Mouse (Mus musculus) G1E (cell line): Measurements from ENCODE around the gene Gm10718. TPM values are rescaled to one million over a fixed set of nuclear protein-coding genes. Genes with fewer than 3 reads are reported as not detected.
"Not testable (repeated sequence)": the region's sequence is repeated elsewhere in the genome, so short reads cannot be mapped to it uniquely, and the experiment has no call there.

Experiments used
- ATAC-seq: 2 replicates; pipeline ENCODE4 v1.8.0; 2016; ENCODE audit warnings: mild to moderate bottlenecking; ENCODE audit not compliant: insufficient number of reproducible peaks, poor library complexity, low FRiP score, severe bottlenecking; ENCODE audit errors: extremely low read depth
- DNase-seq: peaks from one replicate; pipeline ENCODE4 v3.0.0; 2012; ENCODE audit warnings: low spot score
- H3K27me3 ChIP-seq: 2 replicates; pipeline ENCODE4 v1.6.1; 2012; ENCODE audit warnings: mild to moderate bottlenecking, low read length, inconsistent platforms; ENCODE audit not compliant: insufficient read depth
- H3K36me3 ChIP-seq: replicated peaks from 2 replicates; pipeline ENCODE3; 2012; ENCODE audit warnings: mild to moderate bottlenecking, inconsistent platforms
- H3K4me1 ChIP-seq: 2 replicates; pipeline ENCODE4 v1.6.1; 2012; ENCODE audit warnings: low read depth, low read length, inconsistent platforms, mixed read lengths; ENCODE audit not compliant: insufficient read depth
- H3K4me3 ChIP-seq: 2 replicates; pipeline ENCODE4 v1.5.1; 2012; ENCODE audit warnings: low read depth, mild to moderate bottlenecking, inconsistent platforms, low read length, moderate library complexity, mixed read lengths
- H3K9me3 ChIP-seq: replicated peaks from 2 replicates; pipeline ENCODE4 v1.6.1; 2012; ENCODE audit warnings: inconsistent platforms
- TAL1 ChIP-seq: conservative IDR thresholded peaks from 2 replicates; pipeline ENCODE4 v1.6.1; 2012; ENCODE audit warnings: low read depth, low read length, inconsistent platforms, mixed read lengths
- polyA plus RNA-seq: library from polyadenylated mRNA; stranded (reverse); fragments of >175 nt; gene quantifications from 2 replicates; pipeline ENCODE4 v1.2.3, GENCODE M21; 2012
- total RNA-seq, 2 experiments: library from RNA; stranded (forward) in 1 of 2; stranded (reverse) in 1 of 2; fragments of 200-1000 nt in 1 of 2; fragments of >200 nt in 1 of 2; fragmentation: Nextera tagmentation in 1 of 2; gene quantifications; 2 replicates each; pipeline ENCODE4 v1.2.3; 2014 to 2017

The Gm10718 gene
- total and polyA plus RNA-seq, 3 experiments = 1.3 to 52.3 TPM; not detected in 1

DNA sequence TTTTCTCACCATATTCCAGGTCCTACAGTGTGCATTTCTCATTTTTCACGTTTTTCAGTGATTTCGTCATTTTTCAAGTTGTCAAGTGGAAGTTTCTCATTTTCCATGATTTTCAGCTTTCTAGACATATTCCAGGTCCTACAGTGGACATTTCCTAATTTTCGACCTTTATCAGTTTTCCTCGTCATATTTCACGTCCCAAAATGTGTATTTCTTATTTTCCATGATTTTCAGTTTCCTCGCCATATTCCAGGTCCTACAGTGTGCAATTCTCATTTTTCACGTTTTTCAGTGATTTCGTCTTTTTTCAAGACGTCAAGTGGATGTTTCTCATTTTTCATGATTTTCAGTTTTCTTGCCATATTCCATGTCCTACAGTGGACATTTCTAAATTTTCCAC lies 3.9 kb downstream of the Gm10718 start:
- DNase-seq, H3K4me1 ChIP-seq, H3K36me3 ChIP-seq, H3K27me3 ChIP-seq, H3K4me3 ChIP-seq, H3K9me3 ChIP-seq: not testable (repeated sequence)
- ATAC-seq = 0 out of 2 replicates have a peak, but pooled peaks have one; percentile 5

DNA sequence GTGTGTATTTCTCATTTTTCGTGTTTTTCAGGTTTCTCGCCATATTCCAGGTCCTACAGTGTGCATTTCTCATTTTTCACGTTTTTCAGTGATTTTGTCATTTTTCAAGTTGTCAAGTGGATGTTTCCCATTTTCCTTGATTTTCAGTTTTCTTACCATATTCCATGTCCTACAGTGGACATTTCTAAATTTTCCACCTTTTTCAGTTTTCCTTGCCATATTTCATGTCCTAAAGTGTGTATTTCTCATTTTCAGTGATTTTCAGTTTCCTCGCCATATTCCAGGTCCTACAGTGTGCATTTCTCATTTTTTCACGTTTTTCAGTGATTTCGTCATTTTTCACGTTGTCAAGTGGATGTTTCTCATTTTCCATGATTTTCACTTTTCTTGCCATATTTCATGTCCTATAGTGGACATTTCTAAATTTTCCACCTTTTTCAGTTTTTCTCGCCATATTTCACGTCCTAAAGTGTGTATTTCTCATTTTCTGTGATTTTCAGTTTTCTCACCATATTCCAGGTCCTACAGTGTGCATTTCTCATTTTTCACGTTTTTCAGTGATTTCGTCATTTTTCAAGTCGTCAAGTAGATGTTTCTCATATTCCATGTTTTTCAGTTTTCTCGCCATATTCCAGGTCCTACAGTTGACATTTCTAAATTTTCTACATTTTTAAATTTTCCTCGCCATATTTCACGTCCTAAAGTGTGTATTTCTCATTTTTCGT lies 6.1 kb downstream of the Gm10718 start:
- TF ChIP-seq TAL1 = 0 out of 2 replicates have a peak, but pooled peaks have one; percentile 4
- H3K4me3 ChIP-seq, H3K27me3 ChIP-seq, ATAC-seq, DNase-seq, H3K4me1 ChIP-seq, H3K36me3 ChIP-seq, H3K9me3 ChIP-seq: not testable (repeated sequence)

GRCm38 (mm10) chr9:3030677-3031318 lies 7.5 kb downstream of the Gm10718 start:
- H3K4me3 ChIP-seq, H3K36me3 ChIP-seq, DNase-seq, H3K27me3 ChIP-seq, H3K9me3 ChIP-seq, ATAC-seq, H3K4me1 ChIP-seq: not testable (repeated sequence)

DNA sequence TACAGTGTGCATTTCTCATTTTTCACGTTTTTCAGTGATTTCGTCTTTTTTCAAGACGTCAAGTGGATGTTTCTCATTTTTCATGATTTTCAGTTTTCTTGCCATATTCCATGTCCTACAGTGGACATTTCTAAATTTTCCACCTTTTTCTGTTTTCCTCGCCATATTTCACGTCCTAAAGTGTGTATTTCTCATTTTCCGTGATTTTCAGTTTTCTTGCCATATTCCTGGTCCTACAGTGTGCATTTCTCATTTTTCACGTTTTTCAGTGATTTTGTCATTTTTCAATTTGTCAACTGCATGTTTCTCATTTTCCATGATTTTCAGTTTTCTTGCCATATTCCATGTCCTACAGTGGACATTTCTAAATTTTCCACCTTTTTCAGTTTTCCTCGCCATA lies 11.0 kb downstream of the Gm10718 start, which contains the start of gene Gm17535:
Gene Gm17535, plus strand, starts transcription at position 301 of the 400 bp plus-strand sequence.
- not testable (repeated sequence) for DNase-seq, H3K4me3 ChIP-seq, ATAC-seq, H3K4me1 ChIP-seq, H3K36me3 ChIP-seq, H3K27me3 ChIP-seq, H3K9me3 ChIP-seq

DNA sequence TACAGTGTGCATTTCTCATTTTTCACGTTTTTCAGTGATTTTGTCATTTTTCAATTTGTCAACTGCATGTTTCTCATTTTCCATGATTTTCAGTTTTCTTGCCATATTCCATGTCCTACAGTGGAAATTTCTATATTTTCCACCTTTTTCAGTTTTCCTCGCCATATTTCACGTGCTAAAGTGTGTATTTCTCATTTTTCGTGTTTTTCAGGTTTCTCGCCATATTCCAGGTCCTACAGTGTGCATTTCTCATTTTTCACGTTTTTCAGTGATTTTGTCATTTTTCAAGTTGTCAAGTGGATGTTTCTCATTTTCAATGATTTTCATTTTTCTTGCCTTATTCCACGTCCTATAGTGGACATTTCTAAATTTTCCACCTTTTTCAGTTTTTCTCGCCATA lies 13.2 kb downstream of the Gm10718 start, which contains the start of gene Gm10715:
Gene Gm10715, plus strand, starts transcription at position 301 of the 400 bp plus-strand sequence.
- H3K36me3 ChIP-seq, H3K4me3 ChIP-seq, ATAC-seq, H3K4me1 ChIP-seq, H3K27me3 ChIP-seq, DNase-seq, H3K9me3 ChIP-seq: not testable (repeated sequence)

GRCm38 (mm10) chr9:3038161-3038560 lies 14.8 kb downstream of the Gm10718 start:
- ATAC-seq, H3K36me3 ChIP-seq, H3K4me3 ChIP-seq, H3K9me3 ChIP-seq, H3K27me3 ChIP-seq, DNase-seq, H3K4me1 ChIP-seq: not testable (repeated sequence)

Other genes starting within 250 kb of the Gm10718 start
- gene Gm10722, start 22.6 kb upstream of the Gm10718 start, total RNA-seq (2014; fragmentation: Nextera tagmentation) = not detected in 2 replicates
- gene Gm10722, start 22.6 kb upstream of the Gm10718 start, total RNA-seq (2017) = 8.1 and 13.8 TPM in 2 replicates
- 0.09 TPM in 1 of 2 replicates, not detected in the other for gene Gm10722, start 22.6 kb upstream of the Gm10718 start, polyA plus RNA-seq
- gene Gm11168, start 20.2 kb upstream of the Gm10718 start, total RNA-seq (2014; fragmentation: Nextera tagmentation) = 1.9 and 3.6 TPM in 2 replicates
- gene Gm11168, start 20.2 kb upstream of the Gm10718 start, total RNA-seq (2017) = 12.4 and 16.0 TPM in 2 replicates
- 0.12 TPM in 1 of 2 replicates, not detected in the other for gene Gm11168, start 20.2 kb upstream of the Gm10718 start, polyA plus RNA-seq
- gene Gm10721, start 10.4 kb upstream of the Gm10718 start, total RNA-seq (2014; fragmentation: Nextera tagmentation) = not detected in 2 replicates
- gene Gm10721, start 10.4 kb upstream of the Gm10718 start, total RNA-seq (2017) = 17.5 and 19.1 TPM in 2 replicates
- gene Gm10721, start 10.4 kb upstream of the Gm10718 start, polyA plus RNA-seq = 0.11 TPM in 2 replicates
- not detected in 2 replicates for gene Gm10720, start 7.9 kb upstream of the Gm10718 start, total RNA-seq (2014; fragmentation: Nextera tagmentation)
- gene Gm10720, start 7.9 kb upstream of the Gm10718 start, total RNA-seq (2017) = 5.0 and 7.5 TPM in 2 replicates
- not detected in 2 replicates for gene Gm10720, start 7.9 kb upstream of the Gm10718 start, polyA plus RNA-seq
- 3.2 TPM in 1 of 2 replicates, not detected in the other for gene Gm10719, start 6.1 kb upstream of the Gm10718 start, total RNA-seq (2014; fragmentation: Nextera tagmentation)
- gene Gm10719, start 6.1 kb upstream of the Gm10718 start, total RNA-seq (2017) = 106 and 146 TPM in 2 replicates
- 0.38 and 1.0 TPM in 2 replicates for gene Gm10719, start 6.1 kb upstream of the Gm10718 start, polyA plus RNA-seq
- gene Gm10717, start 1.9 kb downstream of the Gm10718 start, total RNA-seq (2014; fragmentation: Nextera tagmentation) = 1.4 TPM in 1 of 2 replicates, not detected in the other
- 51.8 and 65.5 TPM in 2 replicates for gene Gm10717, start 1.9 kb downstream of the Gm10718 start, total RNA-seq (2017)
- gene Gm10717, start 1.9 kb downstream of the Gm10718 start, polyA plus RNA-seq = 0.14 and 0.45 TPM in 2 replicates
- not detected in 2 replicates for gene Gm17535, start 11.1 kb downstream of the Gm10718 start, total RNA-seq (2014; fragmentation: Nextera tagmentation)
- 6.6 and 8.5 TPM in 2 replicates for gene Gm17535, start 11.1 kb downstream of the Gm10718 start, total RNA-seq (2017)
- gene Gm17535, start 11.1 kb downstream of the Gm10718 start, polyA plus RNA-seq = 0.09 TPM in 1 of 2 replicates, not detected in the other
- gene Gm10715, start 13.3 kb downstream of the Gm10718 start, total RNA-seq (2014; fragmentation: Nextera tagmentation) = 1.2 TPM in 1 of 2 replicates, not detected in the other
- 9.5 and 13.9 TPM in 2 replicates for gene Gm10715, start 13.3 kb downstream of the Gm10718 start, total RNA-seq (2017)
- not detected in 2 replicates for gene Gm10715, start 13.3 kb downstream of the Gm10718 start, polyA plus RNA-seq